Mouse (Mus musculus) heart, postnatal 4 days (tissue): ENCODE data around the gene Rbp7. TPM values are rescaled to one million over a fixed set of nuclear protein-coding genes. Genes with fewer than 3 reads are reported as not detected.
"Not testable (repeated sequence)": the region's sequence is repeated elsewhere in the genome, so short reads cannot be mapped to it uniquely, and the experiment has no call there.

Experiments
- DNase-seq: peaks from one replicate; pipeline ENCODE4 v3.0.0; 2021
- total RNA-seq, 2 experiments: library from RNA; stranded (reverse); gene quantifications; 2 replicates each; pipeline ENCODE4 v1.2.3; 2021

The Rbp7 gene
- total RNA-seq, 2 experiments from 2014 or later: 38.9 to 39.6 TPM

DNA sequence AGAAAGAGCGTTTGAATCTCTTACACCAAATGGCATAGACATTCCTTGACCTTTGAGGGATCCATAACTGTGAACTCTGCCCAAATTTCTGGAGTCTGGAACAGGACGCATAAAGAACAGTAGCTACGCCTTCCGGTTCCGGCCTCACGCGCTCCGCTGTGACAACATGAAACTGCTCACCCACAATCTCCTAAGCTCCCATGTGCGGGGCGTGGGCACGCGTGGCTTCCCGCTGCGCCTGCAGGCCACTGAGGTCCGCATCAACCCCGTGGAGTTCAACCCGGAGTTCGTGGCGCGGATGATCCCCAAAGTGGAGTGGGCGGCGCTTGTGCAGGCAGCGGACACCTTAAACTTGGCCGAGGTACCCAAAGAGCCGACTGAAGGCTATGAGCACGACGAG is 2.4 kb upstream of the Rbp7 start:
- not testable (repeated sequence) for DNase-seq

DNA sequence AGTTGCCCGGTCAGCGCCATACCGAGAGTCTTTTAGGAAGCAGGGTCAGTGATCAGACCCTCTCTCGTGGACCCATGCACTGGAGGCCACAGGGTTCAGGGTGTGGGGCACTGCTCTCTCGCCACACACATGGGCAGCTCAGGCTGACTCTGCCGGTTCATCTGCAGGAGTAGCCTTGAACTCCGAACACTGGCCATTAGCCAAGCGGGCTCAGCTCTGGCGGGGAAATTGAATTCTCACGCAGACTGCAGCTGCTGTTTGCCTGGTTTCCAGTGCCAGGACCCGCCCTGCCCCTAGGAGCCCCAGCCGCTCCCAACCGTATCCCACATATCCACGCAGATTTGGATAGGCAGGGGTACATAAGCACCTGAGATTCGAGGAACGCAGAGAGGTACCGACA is 515 bp downstream of the Rbp7 start:
- DNase-seq: no peak

DNA sequence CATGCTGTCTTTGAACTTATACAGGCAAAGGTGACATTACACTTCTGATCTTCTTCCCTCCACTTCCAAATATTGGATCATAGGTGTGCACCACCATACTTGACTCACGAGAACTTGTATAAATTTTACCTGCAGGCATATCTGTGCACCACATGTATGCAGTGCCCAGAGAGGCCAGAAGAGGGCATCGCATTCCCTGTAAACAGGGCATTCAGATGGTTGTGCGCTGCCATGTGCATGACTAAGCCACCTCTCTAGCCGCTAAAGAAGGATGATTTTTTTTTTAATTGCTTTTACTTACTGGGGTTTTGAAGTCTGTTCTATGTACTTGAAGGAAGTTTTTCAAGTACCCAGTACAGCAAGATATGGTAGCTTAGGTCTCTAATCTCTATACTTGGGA is 1.1 kb downstream of the Rbp7 start:
- peak; percentile 61 for DNase-seq

DNA sequence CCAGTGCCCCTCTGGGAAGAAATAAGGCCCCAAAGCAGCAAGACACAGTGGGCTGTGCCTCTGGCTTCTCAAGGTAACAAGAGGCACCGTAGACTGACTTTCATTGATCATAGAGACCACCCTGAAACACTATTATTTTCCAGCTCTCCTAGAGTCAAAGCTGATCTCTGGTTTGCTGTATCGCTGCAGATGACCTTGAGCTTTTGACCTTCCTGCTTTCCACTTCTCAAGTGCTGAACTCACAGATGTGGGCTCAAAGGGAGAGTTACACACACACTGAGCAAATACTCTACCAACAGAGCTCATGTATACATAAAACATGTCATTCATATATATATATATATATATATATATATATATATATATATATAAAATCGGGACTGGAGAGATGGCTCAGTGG is 4.1 kb downstream of the Rbp7 start:
- DNase-seq: no peak

DNA sequence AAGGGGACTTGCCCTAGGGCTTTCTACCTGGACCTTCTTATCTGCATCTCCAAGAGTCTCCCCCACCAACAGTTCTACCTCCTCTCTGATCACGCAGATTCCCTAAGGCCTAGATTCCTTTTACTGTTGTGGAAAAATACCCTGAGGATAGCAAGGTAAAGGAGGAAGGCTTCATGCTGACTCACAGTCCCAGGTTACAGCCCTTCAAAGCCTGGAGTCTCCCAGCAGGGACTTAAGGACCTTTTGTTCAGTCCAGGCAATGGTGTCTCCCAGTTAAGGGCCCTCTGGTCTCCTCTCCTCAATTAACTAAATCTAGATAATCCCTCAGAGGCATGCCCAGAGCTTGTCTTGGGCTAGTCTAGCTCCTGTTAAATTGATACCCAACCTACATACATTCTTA is 8.5 kb downstream of the Rbp7 start:
- no peak for DNase-seq

DNA sequence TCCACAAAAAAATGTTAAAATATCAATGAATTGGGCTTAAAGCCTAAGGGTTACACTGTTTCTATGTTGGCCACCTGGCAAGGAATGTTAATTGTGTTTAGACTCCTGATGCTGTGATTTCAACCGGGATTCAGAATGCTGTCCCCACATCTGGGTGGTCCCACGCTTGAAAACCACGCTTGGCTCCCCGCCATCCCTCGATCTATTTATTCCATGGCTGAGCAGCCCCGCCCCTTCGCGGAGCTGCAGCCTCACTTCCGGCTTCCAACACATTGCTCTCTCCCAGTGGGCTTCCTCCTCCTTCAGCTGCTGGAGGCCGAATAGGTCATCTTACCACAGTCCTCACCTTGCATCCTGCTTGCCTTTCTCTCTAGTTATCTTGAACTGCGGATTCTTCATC is 8.9 kb downstream of the Rbp7 start:
- peak; percentile 80 for DNase-seq

DNA sequence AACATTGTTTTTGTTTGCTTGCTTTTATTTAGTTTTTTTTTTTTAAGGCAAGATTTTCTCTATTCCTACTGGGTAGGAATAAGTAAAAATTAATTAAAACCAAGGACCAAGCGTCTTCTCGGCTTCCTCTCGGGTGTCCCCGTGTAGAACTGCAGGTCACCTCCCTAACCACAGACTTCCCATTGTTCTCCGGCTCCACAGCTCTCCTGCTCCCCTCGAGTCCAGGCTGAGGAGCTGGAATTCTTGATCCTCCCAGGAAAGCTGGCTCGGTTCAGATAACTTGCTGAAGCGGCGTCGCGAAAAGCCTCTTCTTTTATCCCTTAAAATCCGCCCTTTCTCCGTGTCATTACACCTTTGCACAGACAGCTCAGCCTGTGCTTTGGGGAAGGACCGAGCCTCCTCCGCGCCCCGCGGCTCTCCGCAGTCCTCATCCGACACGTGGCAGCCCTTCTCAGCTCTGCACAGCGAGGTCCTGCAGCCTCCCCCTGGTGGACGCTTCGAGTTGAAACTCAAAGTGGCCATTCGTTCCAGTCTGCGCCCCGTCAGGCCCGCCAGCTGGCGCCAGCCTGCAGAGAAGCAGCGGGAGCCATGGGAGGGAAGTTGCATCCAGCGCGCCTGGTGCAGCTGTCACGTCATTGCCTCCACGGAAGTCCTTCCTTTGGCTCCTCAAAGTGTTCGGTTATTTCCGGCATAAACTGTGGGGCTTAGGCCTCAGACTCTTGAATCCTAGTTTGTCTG is 9.6 kb downstream of the Rbp7 start:
- peak; percentile 95 for DNase-seq

DNA sequence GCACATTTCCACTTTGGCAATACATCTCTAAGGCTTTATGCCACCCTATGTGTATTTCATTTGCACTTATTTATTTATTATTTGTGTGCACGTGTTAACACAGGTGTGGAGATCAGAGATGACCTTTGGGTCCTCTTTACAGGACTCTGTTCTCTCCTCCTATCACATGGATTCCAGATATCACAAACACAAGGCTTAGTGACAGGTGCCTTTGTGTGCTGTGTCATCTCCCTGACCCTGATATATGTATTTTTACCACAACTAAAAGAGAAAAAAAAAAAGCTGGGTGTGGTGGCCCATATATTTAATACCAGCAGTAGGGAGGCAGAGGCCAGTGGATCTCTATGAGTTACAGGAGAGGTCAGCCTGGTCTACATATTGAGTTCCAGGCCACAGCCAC is 10.3 kb downstream of the Rbp7 start:
- DNase-seq: no peak

DNA sequence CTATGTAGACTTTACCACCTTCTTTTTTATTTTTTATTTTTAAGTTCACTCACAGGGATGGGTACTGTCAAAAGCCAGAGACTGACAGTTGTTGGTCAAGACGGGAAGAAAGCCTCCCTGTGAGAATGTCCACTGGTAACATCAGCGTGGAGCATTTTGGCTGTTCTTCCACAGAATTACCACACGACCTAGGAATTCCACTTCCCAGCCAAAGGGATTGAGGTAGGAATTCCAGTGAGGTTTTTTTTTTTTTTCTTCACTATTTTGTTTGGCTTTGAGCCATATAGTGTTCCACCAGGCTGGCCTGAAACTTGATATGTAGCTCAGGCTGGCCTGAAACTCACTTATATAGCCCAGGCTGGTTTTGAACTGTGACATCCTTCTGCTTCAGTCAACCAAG is 12.3 kb downstream of the Rbp7 start:
- peak; percentile 39 for DNase-seq

DNA sequence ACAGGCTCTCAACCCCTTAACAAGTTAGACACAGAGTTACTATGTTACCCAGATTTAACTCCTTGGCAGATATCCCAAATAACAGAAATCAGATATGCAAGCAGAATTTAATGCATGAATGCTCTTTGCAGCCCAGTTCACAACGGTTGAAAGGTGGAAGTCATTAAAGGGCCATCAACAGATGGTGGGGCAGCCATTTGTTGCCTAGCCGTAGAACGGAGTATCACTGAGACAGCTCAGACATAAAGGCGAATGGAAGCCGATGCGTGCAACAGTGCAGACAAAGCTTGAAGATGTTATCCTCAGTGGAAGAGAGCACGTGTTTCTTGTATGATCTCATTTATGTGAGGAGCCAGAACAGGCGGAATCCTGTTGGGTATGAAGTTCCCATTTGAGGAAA is 14.2 kb downstream of the Rbp7 start:
- no peak for DNase-seq

DNA sequence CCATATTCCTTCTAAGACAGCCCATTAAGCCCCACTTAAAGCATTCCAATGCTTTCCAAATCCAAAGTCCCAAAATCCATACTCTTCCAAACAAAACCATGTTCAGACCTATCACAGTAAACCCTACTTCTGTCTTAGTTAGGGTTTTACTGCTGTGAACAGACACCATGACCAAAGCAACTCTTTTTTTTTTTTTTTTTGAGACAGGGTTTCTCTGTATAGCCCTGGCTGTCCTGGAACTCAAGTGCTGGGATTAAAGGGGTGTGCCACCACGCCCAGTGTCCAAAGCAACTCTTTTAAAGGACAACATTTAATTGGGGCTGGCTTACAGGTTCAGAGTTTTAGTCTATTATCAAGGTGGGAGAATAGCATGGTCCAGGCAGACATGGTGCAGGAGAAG is 22.9 kb downstream of the Rbp7 start:
- not testable (repeated sequence) for DNase-seq

DNA sequence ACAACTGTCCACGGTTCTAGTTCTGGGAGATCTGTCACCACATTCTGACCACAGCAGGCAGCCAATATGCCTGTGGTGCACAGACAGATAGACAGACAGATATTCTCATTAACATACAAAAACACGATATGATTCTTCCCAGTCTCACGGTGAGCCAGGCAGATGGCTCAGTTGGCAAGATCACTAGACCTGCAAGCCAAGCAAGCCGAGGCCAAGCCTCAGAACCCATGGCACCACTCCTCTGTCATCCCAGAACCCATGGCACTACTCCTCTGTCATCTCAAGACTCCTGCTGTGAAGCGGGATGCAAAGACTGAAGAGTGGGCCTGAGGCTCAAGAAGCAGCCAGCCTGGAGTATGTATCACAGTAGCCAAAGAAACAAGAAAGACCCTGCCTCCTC is 25.2 kb downstream of the Rbp7 start:
- no peak for DNase-seq

DNA sequence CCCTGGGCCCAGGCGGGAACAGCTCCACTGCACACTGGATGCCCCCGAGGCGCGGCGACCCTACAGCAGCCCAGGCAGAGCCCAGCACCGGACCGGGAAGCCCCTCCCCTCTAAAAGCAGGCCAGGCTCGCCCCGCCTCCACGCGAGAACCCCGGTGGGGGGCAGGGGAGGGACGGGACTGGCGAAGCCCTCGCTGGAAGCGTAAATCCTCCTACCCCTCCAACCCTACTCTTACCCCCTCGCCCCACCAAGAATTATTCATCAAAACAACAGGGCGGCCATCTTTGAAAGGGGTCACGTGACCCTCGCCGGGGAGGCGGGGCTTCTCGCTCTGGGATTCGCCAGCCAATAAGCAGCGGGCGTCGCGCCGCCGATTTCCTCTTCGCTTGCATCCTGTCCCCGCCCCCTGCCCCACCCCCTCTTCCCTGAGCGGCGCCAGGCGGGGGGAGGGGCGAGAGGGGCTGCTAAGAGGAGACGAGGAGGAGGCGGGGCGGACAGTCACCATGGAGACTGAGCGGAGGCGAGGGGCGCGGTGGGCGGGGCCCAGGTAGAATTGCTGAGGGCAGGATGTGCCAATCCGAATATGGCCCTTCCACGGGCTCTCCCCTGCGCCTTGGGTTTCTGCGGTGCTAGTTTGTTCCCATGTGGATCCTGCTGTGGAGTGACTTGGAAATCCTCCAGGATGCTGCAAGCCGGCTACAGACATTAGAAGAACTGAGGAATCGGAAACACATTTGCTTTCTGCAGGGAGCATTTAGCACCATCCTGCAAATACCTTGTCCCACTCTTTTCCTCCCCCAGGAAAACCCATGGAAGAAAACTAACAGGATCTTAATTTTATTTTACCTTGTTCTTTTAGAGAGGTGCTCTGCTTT is 28.2 kb downstream of the Rbp7 start, which contains the start of gene Ube4b:
TSS of gene Ube4b (minus strand) at position 425 of the 875 bp plus-strand sequence.
- peak; percentile 98 for DNase-seq

DNA sequence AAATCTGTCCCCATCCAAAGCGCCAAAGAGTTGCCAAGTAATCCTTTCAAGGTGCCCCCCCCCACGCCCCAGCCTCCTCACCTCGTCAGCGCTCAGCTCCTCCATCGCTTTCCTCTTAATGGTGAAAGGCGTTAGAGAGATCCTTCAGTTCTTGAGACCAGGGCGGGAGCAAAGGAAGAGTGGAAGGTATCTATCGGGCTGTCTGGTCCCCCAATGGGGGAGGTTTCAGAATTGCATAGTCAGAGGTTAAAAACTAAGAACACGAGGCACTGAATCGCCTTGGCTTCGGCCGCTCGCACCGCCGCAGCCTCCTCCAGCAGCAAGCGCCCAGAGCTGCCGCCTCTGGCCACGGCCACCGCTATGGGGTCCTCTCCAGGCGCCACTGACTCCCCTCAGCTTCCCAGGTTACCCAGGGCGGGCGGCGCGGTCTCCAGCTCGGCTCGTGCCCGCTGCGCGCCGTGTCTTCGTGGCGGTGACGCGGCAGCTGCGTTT is 28.9 kb downstream of the Rbp7 start:
- peak; percentile 19 for DNase-seq

DNA sequence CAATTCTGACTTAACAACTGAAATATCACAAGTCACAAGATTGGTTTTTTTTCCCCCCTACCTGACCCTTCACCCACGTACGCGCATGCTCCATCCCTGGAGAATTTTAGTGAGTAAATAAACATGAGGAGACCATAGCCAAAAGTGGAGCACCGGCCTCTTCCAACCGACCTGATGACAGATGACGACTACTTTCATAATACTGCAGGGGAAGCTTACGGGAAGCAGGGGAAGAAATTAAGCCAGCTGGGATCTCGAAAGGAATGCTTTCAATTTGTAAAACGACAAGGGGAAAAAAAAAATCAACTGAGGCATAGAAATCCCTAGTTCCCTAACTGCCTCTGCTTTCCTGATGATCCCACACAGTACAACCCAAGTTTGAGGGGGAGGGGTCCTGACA is 30.0 kb downstream of the Rbp7 start:
- DNase-seq: no peak

DNA sequence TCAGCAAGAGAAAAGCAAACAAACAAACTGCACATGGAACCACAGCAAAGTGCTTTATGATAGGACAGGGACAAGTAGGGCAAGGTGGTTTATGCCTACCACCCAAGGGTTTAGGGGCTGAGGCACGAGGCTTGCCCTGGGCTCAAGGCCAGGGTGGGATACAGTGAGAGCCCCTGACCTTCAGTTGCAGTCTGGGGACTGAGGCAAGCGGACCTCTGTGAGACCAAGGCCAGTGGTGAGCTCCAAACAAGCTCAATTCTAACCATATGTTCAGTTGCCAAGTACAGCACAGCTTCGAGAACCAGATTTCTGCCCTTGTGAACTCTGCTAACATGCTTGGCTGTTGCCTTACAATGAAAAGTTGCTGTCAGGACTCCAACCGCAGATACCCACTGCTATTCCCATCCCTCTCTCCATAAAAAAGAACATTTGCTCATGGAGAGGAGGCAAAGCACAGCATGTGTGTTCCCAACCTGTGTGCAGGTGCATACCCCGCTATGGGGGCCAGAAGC is 36.9 kb downstream of the Rbp7 start:
- no peak for DNase-seq

DNA sequence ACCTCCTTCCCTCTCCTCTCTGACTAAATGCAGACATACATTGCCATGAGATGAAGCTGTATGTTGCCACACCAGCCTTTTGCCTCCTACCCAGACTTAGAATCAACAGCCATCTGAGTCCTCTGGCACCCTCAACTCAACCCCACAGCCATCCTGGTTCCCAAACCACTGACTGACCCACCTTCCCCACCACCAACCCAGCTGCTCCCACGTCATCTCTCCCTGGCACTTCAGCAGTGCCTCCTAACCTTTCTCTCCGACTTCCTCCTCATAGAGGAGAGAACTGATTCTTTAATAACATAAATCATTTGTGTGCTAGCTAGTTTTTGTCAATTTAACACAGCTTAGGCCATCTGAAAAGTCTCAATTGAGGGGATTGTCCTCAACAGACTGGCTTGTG is 37.8 kb downstream of the Rbp7 start:
- DNase-seq: no peak

DNA sequence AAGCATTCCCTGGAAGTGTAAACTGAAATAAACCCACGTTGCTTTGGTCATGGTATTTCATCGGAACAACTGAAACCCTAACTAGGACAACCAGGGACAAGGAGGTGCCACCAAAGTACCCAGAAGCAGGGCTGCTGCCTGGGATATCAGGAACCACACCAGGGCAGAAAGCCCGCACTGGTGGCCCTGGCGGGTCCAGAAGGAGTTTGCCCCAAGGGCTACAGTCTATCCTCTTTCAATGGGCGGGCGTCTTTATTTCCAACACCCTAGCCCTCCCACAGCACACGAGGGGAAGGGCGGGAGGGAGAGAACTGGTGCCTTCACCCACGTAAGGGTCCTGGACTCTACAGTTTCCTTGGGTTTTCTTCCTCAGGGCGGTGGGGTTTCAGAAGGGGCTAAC is 38.4 kb downstream of the Rbp7 start:
- DNase-seq: no peak

DNA sequence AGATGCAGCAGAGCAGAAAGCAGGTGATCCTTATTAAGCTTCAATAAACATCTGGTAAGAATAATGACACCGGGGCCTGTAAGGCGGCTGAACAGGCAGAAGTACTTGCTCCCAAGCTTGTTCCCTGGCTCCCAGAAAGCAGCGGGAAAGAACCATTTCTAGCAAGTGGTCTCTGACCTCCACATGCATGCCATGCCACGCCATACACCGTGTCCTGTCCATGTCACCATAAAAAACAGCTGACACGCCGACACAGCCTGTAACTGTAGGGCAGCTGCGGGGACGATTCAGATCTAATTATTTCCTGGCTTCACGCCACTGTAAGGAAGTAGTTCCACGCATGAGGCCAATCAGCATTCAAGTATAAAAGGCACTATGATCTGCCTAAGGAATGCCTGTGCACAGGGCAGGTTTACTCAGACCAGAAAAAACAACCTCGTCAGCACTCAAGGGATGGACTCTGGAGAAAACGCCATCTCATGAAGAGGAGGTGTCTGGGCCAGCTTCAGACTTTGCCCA is 39.1 kb downstream of the Rbp7 start:
- DNase-seq: no peak

DNA sequence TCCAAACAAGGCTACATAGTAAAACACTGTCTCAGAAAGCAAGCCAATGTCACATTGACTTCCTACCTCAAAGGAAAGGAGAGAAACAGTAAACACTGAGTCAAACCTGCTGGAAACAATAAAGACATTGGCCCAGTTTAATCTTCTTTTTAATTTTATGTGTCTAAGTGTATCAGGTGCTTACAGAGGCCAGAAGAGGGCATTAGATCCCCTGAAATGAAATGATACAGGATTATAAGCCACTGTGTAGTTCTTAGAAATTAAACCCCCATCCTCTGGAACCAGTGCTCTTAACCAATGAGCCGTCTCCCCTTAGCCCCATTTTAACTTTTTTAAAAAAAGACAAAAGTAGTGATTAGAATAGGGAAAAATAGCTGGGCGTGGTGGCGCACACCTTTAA is 40.5 kb downstream of the Rbp7 start:
- DNase-seq: no peak

DNA sequence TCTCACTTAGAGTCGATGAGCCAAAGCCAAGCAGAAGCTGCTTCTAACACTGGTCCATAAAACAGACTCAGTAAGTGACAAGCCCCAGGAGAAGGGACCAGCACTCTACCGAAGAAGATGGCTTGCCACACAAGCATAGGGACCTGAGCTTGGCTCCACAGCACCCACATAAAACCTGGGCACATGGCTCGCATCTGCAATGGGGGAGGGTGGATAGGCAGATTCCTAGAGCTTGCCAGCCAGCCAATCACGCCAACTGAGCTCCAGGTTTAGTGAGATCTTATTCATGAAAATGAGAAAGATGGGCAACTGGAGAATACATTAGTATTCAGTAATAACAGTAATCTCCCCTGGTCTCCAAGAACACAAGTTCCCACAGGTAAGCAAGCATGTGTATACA is 45.0 kb downstream of the Rbp7 start:
- no peak for DNase-seq

DNA sequence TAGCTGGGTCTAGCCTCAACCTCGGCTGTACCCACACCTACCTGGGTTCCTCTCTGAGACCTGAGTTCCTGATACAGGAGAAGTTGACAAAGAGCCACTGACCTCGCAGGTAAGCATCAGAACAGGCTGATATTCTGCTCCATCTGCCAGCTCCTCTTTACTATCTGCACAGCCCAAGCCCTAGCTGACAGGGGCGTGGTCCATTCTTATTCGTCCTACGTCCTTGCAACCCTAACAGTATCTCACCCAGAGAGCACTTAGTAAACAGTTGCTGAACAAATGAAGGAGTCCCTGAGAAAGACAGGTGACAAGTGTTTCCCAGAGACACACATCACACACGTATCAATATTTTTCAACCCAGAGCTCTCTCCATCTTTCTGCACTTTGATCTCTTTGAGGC is 46.4 kb downstream of the Rbp7 start:
- DNase-seq: no peak

DNA sequence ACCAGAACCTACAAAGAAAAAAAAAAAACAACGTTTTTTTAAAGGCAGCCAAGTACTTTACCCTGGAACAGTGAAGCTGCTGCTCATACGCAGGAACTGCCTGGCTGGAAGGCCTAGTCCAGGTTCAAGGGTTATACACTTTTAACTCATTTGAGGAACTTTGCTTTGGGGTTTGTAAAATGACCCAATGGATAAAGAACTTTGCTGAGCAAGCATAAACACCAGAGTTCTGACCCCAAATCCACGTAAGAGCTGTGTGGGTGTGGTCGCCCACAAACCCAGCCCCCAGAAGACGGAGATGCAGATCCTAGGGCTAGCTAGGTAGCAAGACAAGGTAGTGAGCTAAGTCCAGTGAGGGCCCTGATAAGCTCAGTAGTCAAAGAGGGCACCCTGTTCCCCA is 47.3 kb downstream of the Rbp7 start:
- DNase-seq: no peak
